Mouse (Mus musculus): ENCODE measurements around the gene Lama5. TPM values are rescaled to one million over a fixed set of nuclear protein-coding genes. Genes with fewer than 3 reads are reported as not detected.

Lama5 gene
- polyA plus RNA-seq, 1 experiment from 2014 or later: 85.3 TPM

- 0 out of 2 replicates have a peak, but pooled peaks have one; percentile 3 for TF ChIP-seq CTCF (IDR thresholded peaks at IDR 0.05)
- no peak for TF ChIP-seq EP300 (IDR thresholded peaks at IDR 0.05)
- H3K36me3 ChIP-seq (ENCODE audit: insufficient read depth, low read length): peaks cover 13% of the 10 kb centered on the region; the same call in 1 of the 2 replicates
- no peaks in the 10 kb centered on the region for H3K9me3 ChIP-seq (ENCODE audit: low read length)
- DNase-seq (ENCODE audit: low spot score) (peak; percentile 20), ATAC-seq (no peak)
- H3K27me3 ChIP-seq (replicated peaks; ENCODE audit: insufficient read depth, low read length): no peaks in the 10 kb centered on the region
- WGBS: 75% methylated on average over 1 of the region's 1 CpGs
- peaks cover 3% of the 10 kb centered on the region; the same call in 1 of the 2 replicates for H3K4me1 ChIP-seq (ENCODE audit: insufficient read depth, low read depth, low read length)
- H3K27ac ChIP-seq (ENCODE audit: low read length): no peak overlapping the region
- no peak overlapping the region for H3K4me2 ChIP-seq (replicated peaks; ENCODE audit: low read depth, low read length)
- no peak overlapping the region for H3K9ac ChIP-seq (replicated peaks; ENCODE audit: low read depth)
- H3K4me3 ChIP-seq (ENCODE audit: low read depth, low read length): no peak overlapping the region
Measured at GRCm38 (mm10) chr2:180208976-180209375, 16.7 kb downstream of the Lama5 start.

- no peak overlapping the region for H3K4me2 ChIP-seq (replicated peaks; ENCODE audit: low read depth, low read length)
- TF ChIP-seq EP300 (IDR thresholded peaks at IDR 0.05) (no peak), CTCF (IDR thresholded peaks at IDR 0.05) (peak; percentile 80)
- WGBS: 58% methylated on average over 7 of the region's 7 CpGs
- DNase-seq (ENCODE audit: low spot score) (peak; percentile 61), ATAC-seq (peak; percentile 29; the same call in 1 of the 2 replicates)
- peaks cover 13% of the 10 kb centered on the region; the same call in 1 of the 2 replicates for H3K36me3 ChIP-seq (ENCODE audit: insufficient read depth, low read length)
- H3K9me3 ChIP-seq (ENCODE audit: low read length): no peaks in the 10 kb centered on the region
- H3K9ac ChIP-seq (replicated peaks; ENCODE audit: low read depth): no peak overlapping the region
- H3K27ac ChIP-seq (ENCODE audit: low read length): no peak overlapping the region
- H3K27me3 ChIP-seq (replicated peaks; ENCODE audit: insufficient read depth, low read length): no peaks in the 10 kb centered on the region
- H3K4me3 ChIP-seq (ENCODE audit: low read depth, low read length): no peak overlapping the region
- no peaks in the 10 kb centered on the region for H3K4me1 ChIP-seq (ENCODE audit: insufficient read depth, low read depth, low read length)
Measured at GRCm38 (mm10) chr2:180207840-180208239, 17.8 kb downstream of the Lama5 start.

GRCm38 (mm10) chr2:180205956-180206280 is 19.7 kb downstream of the Lama5 start:
- H3K4me1 ChIP-seq (ENCODE audit: insufficient read depth, low read depth, low read length): no peaks in the 10 kb centered on the region
- no peak overlapping the region for H3K9ac ChIP-seq (replicated peaks; ENCODE audit: low read depth)
- no peak overlapping the region for H3K27ac ChIP-seq (ENCODE audit: low read length)
- no peak for ATAC-seq
- no peak overlapping the region for H3K4me3 ChIP-seq (ENCODE audit: low read depth, low read length)
- no peak for DNase-seq (ENCODE audit: low spot score)
- H3K27me3 ChIP-seq (replicated peaks; ENCODE audit: insufficient read depth, low read length): no peaks in the 10 kb centered on the region
- peaks cover 22% of the 10 kb centered on the region; the same call in 1 of the 2 replicates for H3K36me3 ChIP-seq (ENCODE audit: insufficient read depth, low read length)
- H3K4me2 ChIP-seq (replicated peaks; ENCODE audit: low read depth, low read length): no peak overlapping the region
- WGBS: 49% methylated on average over 2 of the region's 2 CpGs
- TF ChIP-seq CTCF (IDR thresholded peaks at IDR 0.05): no peak
- no peak for TF ChIP-seq EP300 (IDR thresholded peaks at IDR 0.05)
- H3K9me3 ChIP-seq (ENCODE audit: low read length): no peaks in the 10 kb centered on the region

- DNase-seq (ENCODE audit: low spot score): no peak
- Histone ChIP-seq H3K27ac (ENCODE audit: low read length) (no peak overlapping the region), H3K4me3 (ENCODE audit: low read depth, low read length) (no peak overlapping the region), H3K9ac (replicated peaks; ENCODE audit: low read depth) (no peak overlapping the region), H3K4me2 (replicated peaks; ENCODE audit: low read depth, low read length) (no peak overlapping the region), H3K36me3 (ENCODE audit: insufficient read depth, low read length) (peaks cover 27% of the 10 kb centered on the region; the same call in 1 of the 2 replicates), H3K4me1 (ENCODE audit: insufficient read depth, low read depth, low read length) (no peaks in the 10 kb centered on the region), H3K27me3 (replicated peaks; ENCODE audit: insufficient read depth, low read length) (no peaks in the 10 kb centered on the region), H3K9me3 (ENCODE audit: low read length) (no peaks in the 10 kb centered on the region)
- TF ChIP-seq EP300 (IDR thresholded peaks at IDR 0.05) (no peak), CTCF (IDR thresholded peaks at IDR 0.05) (no peak)
- 84% methylated on average over 12 of the region's 12 CpGs for whole genome bisulfite sequencing
- no peak for ATAC-seq
Measured at GRCm38 (mm10) chr2:180205083-180205955, 20.3 kb downstream of the Lama5 start.

- H3K4me3 ChIP-seq (ENCODE audit: low read depth, low read length): no peak overlapping the region
- no peak overlapping the region for H3K4me2 ChIP-seq (replicated peaks; ENCODE audit: low read depth, low read length)
- no peaks in the 10 kb centered on the region for H3K27me3 ChIP-seq (replicated peaks; ENCODE audit: insufficient read depth, low read length)
- no peak overlapping the region for H3K27ac ChIP-seq (ENCODE audit: low read length)
- H3K9me3 ChIP-seq (ENCODE audit: low read length): no peaks in the 10 kb centered on the region
- DNase-seq (ENCODE audit: low spot score) (no peak), ATAC-seq (no peak)
- H3K36me3 ChIP-seq (ENCODE audit: insufficient read depth, low read length): peaks cover 27% of the 10 kb centered on the region; the same call in 1 of the 2 replicates
- TF ChIP-seq CTCF (IDR thresholded peaks at IDR 0.05): no peak
- H3K4me1 ChIP-seq (ENCODE audit: insufficient read depth, low read depth, low read length): no peaks in the 10 kb centered on the region
- no peak overlapping the region for H3K9ac ChIP-seq (replicated peaks; ENCODE audit: low read depth)
- 91% methylated on average over 9 of the region's 9 CpGs for WGBS
Measured at GRCm38 (mm10) chr2:180204501-180204900, 21.2 kb downstream of the Lama5 start.

- Histone ChIP-seq H3K27ac (ENCODE audit: low read length) (peak overlapping the region; percentile 85), H3K36me3 (ENCODE audit: insufficient read depth, low read length) (peaks cover 41% of the 10 kb centered on the region)
- 37% methylated on average over 10 of the region's 10 CpGs for WGBS
Measured at GRCm38 (mm10) chr2:180202805-180203204, 22.9 kb downstream of the Lama5 start.

More at GRCm38 (mm10) chr2:180202805-180203204, 22.9 kb downstream of the Lama5 start:
- H3K27me3 ChIP-seq (replicated peaks; ENCODE audit: insufficient read depth, low read length): no peaks in the 10 kb centered on the region
- DNase-seq (ENCODE audit: low spot score): peak; percentile 89
- TF ChIP-seq CTCF (IDR thresholded peaks at IDR 0.05): no peak
- TF ChIP-seq EP300 (IDR thresholded peaks at IDR 0.05): peak; percentile 81
- no peak overlapping the region for H3K4me2 ChIP-seq (replicated peaks; ENCODE audit: low read depth, low read length)
- H3K4me3 ChIP-seq (ENCODE audit: low read depth, low read length): no peak overlapping the region
- H3K9me3 ChIP-seq (ENCODE audit: low read length): no peaks in the 10 kb centered on the region
- H3K4me1 ChIP-seq (ENCODE audit: insufficient read depth, low read depth, low read length): no peaks in the 10 kb centered on the region
- no peak overlapping the region for H3K9ac ChIP-seq (replicated peaks; ENCODE audit: low read depth)
- peak; percentile 87 for ATAC-seq
